Comparison of ENCODE assay signal across 12 mouse cellular contexts in genomic region chr7:100762726-100763125, GRCm38 (mm10). TPM values are rescaled to one million over a fixed set of nuclear protein-coding genes. Genes with fewer than 3 reads are reported as not detected.
DNase-seq lines count a peak whose midpoint lies in the region; TF ChIP-seq lines count a peak whose summit lies in the region.
"Had no signal": no experiment of that assay in that cellular context is flagged by ENCODE, and none has a peak within 500 bp of the region (broad histone marks: within the 10 kb centered on the region; RNA-seq: fewer than 3 reads in every experiment).

No protein-coding gene starts in this region.

- H3K4me1 ChIP-seq in cerebellum, adult 2 months (ENCODE audit: control insufficient read depth, insufficient read depth, low read length), result peaks cover 19% of the 10 kb centered on the region

- no peak for TF ChIP-seq POLR2A in cerebellum, adult 2 months (IDR thresholded peaks at IDR 0.05; ENCODE audit: borderline replicate concordance, insufficient read depth, low read length)

- peak; percentile 5; the same call in 1 of the 2 replicates for TF ChIP-seq CTCF in cerebellum, adult 2 months (IDR thresholded peaks at IDR 0.05; ENCODE audit: borderline replicate concordance, insufficient read depth, low read depth, low read length)

- peak; percentile 28 for DNase-seq in gastrocnemius, adult 18-20 months (ENCODE audit: low spot score)
- no peak for DNase-seq in gastrocnemius, postnatal 4 days (ENCODE audit: low spot score in 2 of 2)
- peak; percentile 28 for DNase-seq in lung, adult 18-20 months
- DNase-seq in lung, postnatal 10 days, result no peak
- DNase-seq in cerebellum, adult 2 months, result peak; percentile 69 to 83
- peak; percentile 5 for DNase-seq in gastrocnemius, postnatal 14 days
- no peak for DNase-seq in layer of hippocampus, postnatal 36 days
- DNase-seq in ovary, postnatal 14 days (ENCODE audit: low spot score), result no peak
- DNase-seq: heart, postnatal 36 days; lung, adult 2 months; right cerebral cortex, postnatal 25 days had no signal

- no peaks in the 10 kb centered on the region for H3K27me3 ChIP-seq in cerebellum, adult 2 months (ENCODE audit: control insufficient read depth, insufficient read depth, low read length)
- H3K27me3 ChIP-seq: midbrain, embryonic 13.5 days had no signal

- H3K4me3 ChIP-seq in cerebellum, adult 2 months (replicated peaks; ENCODE audit: insufficient read depth, low read depth, low read length), result no peak overlapping the region
- H3K4me3 ChIP-seq: midbrain, embryonic 13.5 days had no signal

- H3K27ac ChIP-seq in cerebellum, adult 2 months (ENCODE audit: insufficient read depth, low read length), result 0 out of 2 replicates have a peak overlapping the region, but pooled peaks have one; percentile 25
- H3K27ac ChIP-seq: midbrain, embryonic 13.5 days had no signal

- intact Hi-C loops in gastrocnemius, postnatal 14 days (cut with DNase I; ENCODE audit: low total_unique reads), result no loop called here

RNA-seq across cellular contexts. Expression of gene Fam168a, which starts 56.3 kb away (rescaled TPM):
- total RNA-seq in gastrocnemius, adult 18-20 months (2021), result 10 to 100 TPM; 38.8 to 43.5 TPM
- total RNA-seq in gastrocnemius, postnatal 4 days (2021), result 10 to 100 TPM; 65.7 to 67.8 TPM
- 127 and 144 TPM in 2 replicates for polyA plus RNA-seq in cerebellum, adult 2 months (2012; rRNA removed)
- 10 to 100 TPM; 40.1 to 44.0 TPM for total RNA-seq in gastrocnemius, postnatal 14 days (2021)
- total RNA-seq in layer of hippocampus, postnatal 36 days (2021), result 100 to 1,000 TPM; 225 to 254 TPM

Comparison
In these comparisons a context has a peak if more than half of its experiments do, and no peak if none do; other contexts are left out.
1. DNase-seq: peak in gastrocnemius, adult 18-20 months (single experiment), lung, adult 18-20 months (2 of 2), cerebellum, adult 2 months (2 of 2) and gastrocnemius, postnatal 14 days (single experiment); none in gastrocnemius, postnatal 4 days (0 of 2), lung, postnatal 10 days (single experiment), layer of hippocampus, postnatal 36 days (0 of 2) and ovary, postnatal 14 days (single experiment).